Mouse (Mus musculus) C2C12 (cell line): ENCODE measurements around the gene Sel1l3.

Experiments
- CEBPB ChIP-seq: IDR thresholded peaks from one replicate; pipeline ENCODE4 v1.6.1; 2011; ENCODE audit warnings: low read depth, mild to moderate bottlenecking, control low read depth, moderate library complexity
- CTCF ChIP-seq: IDR thresholded peaks from one replicate; pipeline ENCODE4 v1.5.1; 2011; ENCODE audit not compliant: control insufficient read depth, insufficient read depth, insufficient read length
- FOSL1 ChIP-seq: IDR thresholded peaks from one replicate; pipeline ENCODE4 v1.8.0; 2011; ENCODE audit warnings: mild to moderate bottlenecking, low read length; ENCODE audit not compliant: poor library complexity, insufficient read depth, severe bottlenecking
- MAX ChIP-seq: IDR thresholded peaks from one replicate; pipeline ENCODE4 v1.6.1; 2011; ENCODE audit warnings: mild to moderate bottlenecking, control low read depth
- USF1 ChIP-seq: IDR thresholded peaks from one replicate; pipeline ENCODE4 v1.6.1; 2011; ENCODE audit warnings: low read depth, mild to moderate bottlenecking, control low read depth, moderate library complexity

GRCm38 (mm10) chr5:53106125-53106524 is 107.6 kb downstream of the Sel1l3 start:
- TF ChIP-seq CTCF (no peak), USF1 (no peak), MAX (no peak), FOSL1 (no peak), CEBPB (no peak)
